Mouse (Mus musculus) liver, embryonic 13.5 days (tissue): ENCODE data around the gene Usp47. TPM values are rescaled to one million over a fixed set of nuclear protein-coding genes. Genes with fewer than 3 reads are reported as not detected.

Experiments used
- ATAC-seq: fragments of 200-750 bp; cut with Nextera tagmentation; 2 replicates; pipeline ENCODE4 v1.8.0; 2017; ENCODE audit warnings: low read depth, mild to moderate bottlenecking, moderate number of reproducible peaks, moderate library complexity
- DNase-seq: peaks from one replicate; pipeline ENCODE4 v3.0.0; 2022
- H3K27ac ChIP-seq: fragments of 300-500 bp; sonication (generic); 2 replicates; pipeline ENCODE4 v1.5.1; 2015; ENCODE audit warnings: moderate library complexity, mild to moderate bottlenecking, inconsistent platforms
- H3K27me3 ChIP-seq: fragments of 300-500 bp; sonication (generic); 2 replicates; pipeline ENCODE4 v1.6.1; 2015; ENCODE audit warnings: mild to moderate bottlenecking, inconsistent platforms
- H3K36me3 ChIP-seq: fragments of 300-500 bp; sonication (generic); 2 replicates; pipeline ENCODE4 v1.6.1; 2015; ENCODE audit warnings: mild to moderate bottlenecking, inconsistent platforms
- H3K4me1 ChIP-seq: fragments of 300-500 bp; sonication (generic); replicated peaks from 2 replicates; pipeline ENCODE4 v1.6.1; 2015; ENCODE audit warnings: inconsistent platforms
- H3K4me2 ChIP-seq: fragments of 300-500 bp; sonication (generic); 2 replicates; pipeline ENCODE4 v1.6.1; 2015; ENCODE audit warnings: inconsistent platforms, mild to moderate bottlenecking, moderate library complexity
- H3K4me3 ChIP-seq: fragments of 300-500 bp; sonication (generic); replicated peaks from 2 replicates; pipeline ENCODE4 v1.5.1; 2015; ENCODE audit warnings: mild to moderate bottlenecking, inconsistent platforms
- H3K9ac ChIP-seq: fragments of 300-500 bp; sonication (generic); 2 replicates; pipeline ENCODE4 v1.6.1; 2015; ENCODE audit warnings: mild to moderate bottlenecking, inconsistent platforms
- H3K9me3 ChIP-seq: fragments of 300-500 bp; sonication (generic); replicated peaks from 2 replicates; pipeline ENCODE4 v1.6.1; 2016; ENCODE audit warnings: inconsistent platforms
- WGBS: fragments of 180-500 bp; shearing (Covaris S2); methylation state at CpG from one replicate; pipeline ENCODE4 v1.1.7; 2015; ENCODE audit not compliant: insufficient replicate concordance; 5-methylcytosine and 5-hydroxymethylcytosine counted together
- polyA plus RNA-seq: library from polyadenylated mRNA; unstranded; fragments of >200 nt; fragmentation: Nextera tagmentation; extraction: Ambion mirVana; gene quantifications from 2 replicates; pipeline ENCODE4 v1.2.1, GENCODE M21; 2015

Usp47 gene
- polyA plus RNA-seq, 1 experiment from 2014 or later = 20.4 TPM

DNA sequence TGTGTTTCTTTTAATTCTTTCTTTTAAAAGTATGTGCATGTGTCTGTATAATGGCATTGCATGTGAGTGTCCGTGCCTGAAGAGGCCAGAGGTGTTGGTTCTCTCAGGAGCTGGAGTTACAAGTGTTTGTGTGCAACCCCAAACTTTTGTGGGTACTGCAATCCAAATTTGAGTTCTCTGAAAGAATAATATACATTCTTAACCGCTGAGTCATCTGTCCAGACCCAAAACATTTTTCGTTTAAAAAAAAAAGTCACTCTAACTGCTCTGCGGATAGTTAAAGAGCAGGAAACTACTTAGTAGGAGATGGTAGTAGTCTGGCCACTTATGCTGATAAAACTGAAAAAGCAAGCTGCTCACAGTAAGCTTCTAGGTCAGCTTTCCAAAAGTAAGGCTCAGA, 12.3 kb upstream of the Usp47 start:
- H3K36me3 ChIP-seq = no peaks in the 10 kb centered on the region
- H3K9me3 ChIP-seq = no peaks in the 10 kb centered on the region
- DNase-seq = no peak
- ATAC-seq = no peak
- no peak overlapping the region for H3K4me3 ChIP-seq
- no peak overlapping the region for H3K27ac ChIP-seq
- no peak overlapping the region for H3K9ac ChIP-seq
- H3K4me2 ChIP-seq = no peak overlapping the region
- H3K27me3 ChIP-seq = no peaks in the 10 kb centered on the region
- H3K4me1 ChIP-seq = no peaks in the 10 kb centered on the region
- 54% methylated on average over 4 of the region's 4 CpGs for WGBS

DNA sequence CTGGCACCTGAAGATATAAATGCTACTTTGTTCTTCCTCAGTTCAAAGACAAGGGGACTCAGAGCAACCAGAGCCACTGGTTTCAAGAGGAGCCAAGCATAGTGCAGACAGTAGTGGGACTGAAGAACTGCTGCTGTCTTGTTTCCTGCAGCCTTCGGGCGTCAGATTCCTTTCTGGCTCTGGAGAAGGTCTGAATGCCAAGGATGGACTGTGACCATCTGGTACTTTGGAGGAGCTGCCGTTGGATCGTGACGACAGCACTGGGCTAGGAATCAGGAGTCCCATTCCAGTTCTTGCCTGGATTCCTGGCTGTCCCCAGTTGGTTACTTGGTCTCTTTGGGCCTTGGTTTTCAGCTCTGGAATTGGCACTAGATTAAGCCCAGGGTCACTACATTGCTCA, 11.2 kb upstream of the Usp47 start:
- 51% methylated on average over 5 of the region's 5 CpGs for WGBS
- Histone ChIP-seq H3K4me3 (no peak overlapping the region), H3K36me3 (no peaks in the 10 kb centered on the region), H3K27ac (no peak overlapping the region), H3K4me2 (no peak overlapping the region), H3K9me3 (no peaks in the 10 kb centered on the region), H3K4me1 (no peaks in the 10 kb centered on the region), H3K9ac (no peak overlapping the region), H3K27me3 (no peaks in the 10 kb centered on the region)
- DNase-seq = no peak
- no peak for ATAC-seq

DNA sequence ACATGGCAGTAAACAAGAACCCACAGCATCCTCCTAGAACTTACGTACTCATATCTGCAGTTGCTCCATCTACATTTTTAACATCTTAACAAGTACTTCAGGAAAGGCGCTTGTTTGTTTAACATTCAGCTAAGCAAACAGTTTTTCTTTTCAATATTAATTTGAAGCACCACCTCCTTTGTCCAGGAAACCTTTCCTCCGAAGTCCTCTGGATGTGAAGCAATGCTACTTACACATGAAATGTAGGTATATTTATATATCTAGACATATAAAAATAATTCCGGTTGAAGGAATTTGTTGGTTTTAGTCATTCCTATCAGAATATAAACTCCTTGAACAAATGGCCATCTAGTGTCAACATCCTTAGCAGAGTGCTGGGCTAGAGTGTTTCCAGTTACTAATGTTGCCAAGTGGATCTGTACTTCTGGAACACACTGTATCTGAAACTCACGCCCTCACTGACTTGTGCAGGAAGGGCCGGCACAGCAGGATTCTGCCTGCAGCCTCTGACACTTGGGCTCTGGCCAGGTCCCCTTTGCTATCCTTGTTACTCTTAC, 10.6 kb upstream of the Usp47 start:
- H3K4me1 ChIP-seq = no peaks in the 10 kb centered on the region
- 70% methylated on average over 6 of the region's 6 CpGs for WGBS
- H3K9ac ChIP-seq = no peak overlapping the region
- H3K27ac ChIP-seq = no peak overlapping the region
- ATAC-seq (no peak), DNase-seq (no peak)
- H3K36me3 ChIP-seq = no peaks in the 10 kb centered on the region
- no peak overlapping the region for H3K4me2 ChIP-seq
- no peak overlapping the region for H3K4me3 ChIP-seq
- H3K9me3 ChIP-seq = no peaks in the 10 kb centered on the region
- no peaks in the 10 kb centered on the region for H3K27me3 ChIP-seq

DNA sequence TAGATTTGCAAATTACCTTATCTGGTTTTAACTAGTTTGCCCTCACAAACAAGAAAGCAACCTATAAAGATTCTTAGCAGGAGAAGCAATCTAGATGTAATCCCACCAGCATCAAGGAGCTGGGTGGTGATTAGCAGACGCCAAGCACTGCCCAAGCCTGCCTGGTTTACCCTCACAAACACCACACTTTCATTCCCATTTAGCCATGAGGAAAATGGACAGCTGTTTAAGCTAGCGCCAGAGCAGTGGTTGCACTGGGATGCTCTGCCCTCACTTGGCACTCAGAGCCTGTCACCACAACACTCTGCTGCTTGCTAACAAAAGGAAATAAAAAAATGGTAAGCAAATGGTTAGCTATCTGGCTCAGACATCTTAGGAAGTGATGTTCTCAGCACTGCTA, 9.2 kb upstream of the Usp47 start:
- no peak for ATAC-seq
- no peak for DNase-seq
- Histone ChIP-seq H3K4me2 (no peak overlapping the region), H3K27ac (no peak overlapping the region), H3K27me3 (no peaks in the 10 kb centered on the region), H3K9me3 (no peaks in the 10 kb centered on the region), H3K36me3 (no peaks in the 10 kb centered on the region), H3K4me1 (no peaks in the 10 kb centered on the region), H3K9ac (no peak overlapping the region), H3K4me3 (no peak overlapping the region)
- WGBS = 56% methylated on average over 2 of the region's 2 CpGs

DNA sequence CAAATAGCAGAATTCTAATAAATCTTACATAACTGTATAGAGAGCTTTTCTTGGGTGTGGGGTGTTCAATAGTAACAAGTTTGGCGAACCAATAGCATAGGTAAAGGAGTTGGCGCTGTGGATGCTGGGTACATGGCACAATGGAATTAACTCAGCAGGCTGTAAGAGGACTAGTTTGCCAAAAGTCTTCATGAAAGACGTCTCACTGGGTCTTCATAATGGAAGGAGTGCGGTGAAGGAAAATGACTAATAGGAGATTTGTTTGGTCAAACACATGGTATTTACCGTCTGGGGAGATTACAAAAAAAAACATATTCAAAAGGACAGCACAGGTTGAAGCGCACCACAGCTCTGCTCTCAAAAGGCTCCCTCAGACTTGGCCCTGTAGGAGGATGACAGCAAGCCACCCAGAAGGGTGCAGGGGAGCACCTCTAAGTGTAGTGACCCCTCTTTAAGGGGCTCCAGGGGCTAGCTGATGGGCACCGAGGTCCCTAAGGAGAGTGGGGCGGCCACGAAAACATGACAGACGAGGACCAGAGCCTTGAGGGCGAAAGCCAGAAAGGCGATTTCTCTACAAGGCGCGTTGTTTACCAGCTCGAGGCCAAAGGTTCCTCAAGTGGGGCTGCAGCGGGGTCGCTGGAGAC, 676 bp upstream of the Usp47 start:
- Histone ChIP-seq H3K36me3 (no peaks in the 10 kb centered on the region), H3K27ac (peak overlapping the region; percentile 93), H3K9me3 (no peaks in the 10 kb centered on the region), H3K9ac (peak overlapping the region; percentile 98), H3K4me2 (peak overlapping the region; percentile 91), H3K4me1 (peaks cover 35% of the 10 kb centered on the region), H3K4me3 (peak overlapping the region; percentile 95), H3K27me3 (no peaks in the 10 kb centered on the region)
- DNase-seq = no peak
- peak; percentile 27 for ATAC-seq
- 24% methylated on average over 17 of the region's 17 CpGs for whole genome bisulfite sequencing

DNA sequence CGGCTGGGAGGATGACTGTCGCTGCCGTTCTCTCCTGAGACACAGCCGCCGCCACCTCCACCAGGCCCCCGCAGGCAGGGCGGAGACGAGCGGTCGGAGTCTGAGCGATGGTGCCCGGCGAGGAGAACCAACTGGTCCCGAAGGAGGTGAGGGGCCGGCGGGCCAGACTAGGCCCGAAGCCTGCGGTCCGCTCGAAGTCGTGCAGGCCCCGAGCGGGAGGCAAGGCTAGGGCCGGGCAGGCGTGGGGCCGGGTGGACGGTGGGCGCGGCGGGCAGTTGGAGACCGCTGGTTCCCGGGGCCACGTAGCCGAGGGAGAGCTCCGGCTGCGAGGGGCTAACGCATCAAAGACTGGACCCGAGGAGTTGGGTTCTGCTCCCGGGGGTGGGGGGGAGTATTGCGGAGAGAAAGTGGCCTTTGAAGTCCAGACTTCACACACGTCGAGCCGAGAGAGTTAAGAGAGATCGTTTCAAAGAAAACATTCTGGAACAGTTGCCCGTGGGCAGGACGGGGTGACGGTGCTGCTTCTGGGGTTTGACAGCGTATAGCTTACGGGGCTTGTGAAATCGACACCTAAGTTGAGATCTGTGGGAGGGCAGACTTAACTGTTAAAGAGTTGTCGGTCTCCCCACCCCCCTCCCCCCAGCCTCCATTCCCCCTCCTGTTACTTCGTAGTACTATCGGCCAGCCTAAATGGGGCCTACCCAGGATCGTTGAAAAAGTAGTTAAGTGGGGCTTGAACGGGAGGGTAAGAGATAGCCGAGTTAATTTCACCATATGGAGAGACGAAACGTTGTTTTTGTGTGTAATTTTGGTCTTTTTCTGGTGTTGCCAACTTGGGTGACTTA, 519 bp downstream of the Usp47 start:
- WGBS = under 1% methylated on average over 58 of the region's 58 CpGs
- no peaks in the 10 kb centered on the region for H3K36me3 ChIP-seq
- ATAC-seq (peak; percentile 83), DNase-seq (peak; percentile 54)
- peak overlapping the region; percentile 91 for H3K4me2 ChIP-seq
- H3K4me3 ChIP-seq = peak overlapping the region; percentile 95
- no peaks in the 10 kb centered on the region for H3K9me3 ChIP-seq
- H3K4me1 ChIP-seq = peaks cover 42% of the 10 kb centered on the region
- no peaks in the 10 kb centered on the region for H3K27me3 ChIP-seq
- peak overlapping the region; percentile 93 for H3K27ac ChIP-seq
- H3K9ac ChIP-seq = peak overlapping the region; percentile 98

DNA sequence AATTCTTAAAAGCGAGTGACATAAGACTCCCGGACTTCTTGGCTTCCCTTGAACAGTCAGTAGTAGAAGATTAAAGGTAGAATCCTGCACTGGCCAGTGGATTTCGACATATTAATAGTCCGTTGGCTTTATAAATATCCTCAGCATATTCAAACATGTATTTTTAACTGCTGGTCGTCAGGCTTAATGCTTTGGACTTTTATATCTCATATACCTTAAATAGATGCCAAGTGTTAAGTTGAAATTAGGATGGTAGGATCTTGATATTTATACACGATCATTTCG, 1.1 kb downstream of the Usp47 start:
- Histone ChIP-seq H3K9ac (peak overlapping the region; percentile 98), H3K27me3 (no peaks in the 10 kb centered on the region), H3K36me3 (no peaks in the 10 kb centered on the region), H3K27ac (peak overlapping the region; percentile 93), H3K4me1 (peaks cover 48% of the 10 kb centered on the region), H3K4me2 (peak overlapping the region; percentile 91), H3K4me3 (peak overlapping the region; percentile 95), H3K9me3 (no peaks in the 10 kb centered on the region)
- 11% methylated on average over 7 of the region's 7 CpGs for WGBS
- ATAC-seq (no peak), DNase-seq (no peak)

DNA sequence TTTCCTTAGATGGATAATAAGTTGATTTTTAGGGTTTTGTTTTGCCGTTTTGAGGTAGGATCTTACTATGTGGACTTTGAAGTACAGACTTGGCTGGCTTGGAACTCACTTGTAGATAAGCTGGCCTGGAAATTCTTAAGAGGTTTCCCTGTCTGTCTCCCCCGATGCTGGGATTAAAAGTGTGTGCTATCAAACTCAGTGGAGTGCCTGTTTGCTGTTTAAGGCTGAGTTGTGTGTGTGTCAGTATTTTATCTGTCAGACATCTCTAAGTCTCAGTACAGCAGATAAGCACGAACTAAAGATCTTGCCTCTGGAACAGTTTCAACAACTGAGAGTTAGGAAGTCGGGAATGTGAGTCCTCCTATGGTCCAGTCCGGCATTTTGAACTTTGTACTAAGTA, 1.6 kb downstream of the Usp47 start:
- DNase-seq (no peak), ATAC-seq (no peak)
- no peaks in the 10 kb centered on the region for H3K27me3 ChIP-seq
- H3K4me3 ChIP-seq = peak overlapping the region; percentile 95
- peak overlapping the region; percentile 91 for H3K4me2 ChIP-seq
- H3K4me1 ChIP-seq = peaks cover 52% of the 10 kb centered on the region
- H3K9ac ChIP-seq = peak overlapping the region; percentile 98
- 8% methylated on average over 5 of the region's 5 CpGs for WGBS
- no peaks in the 10 kb centered on the region for H3K36me3 ChIP-seq
- H3K27ac ChIP-seq = no peak overlapping the region
- H3K9me3 ChIP-seq = no peaks in the 10 kb centered on the region

DNA sequence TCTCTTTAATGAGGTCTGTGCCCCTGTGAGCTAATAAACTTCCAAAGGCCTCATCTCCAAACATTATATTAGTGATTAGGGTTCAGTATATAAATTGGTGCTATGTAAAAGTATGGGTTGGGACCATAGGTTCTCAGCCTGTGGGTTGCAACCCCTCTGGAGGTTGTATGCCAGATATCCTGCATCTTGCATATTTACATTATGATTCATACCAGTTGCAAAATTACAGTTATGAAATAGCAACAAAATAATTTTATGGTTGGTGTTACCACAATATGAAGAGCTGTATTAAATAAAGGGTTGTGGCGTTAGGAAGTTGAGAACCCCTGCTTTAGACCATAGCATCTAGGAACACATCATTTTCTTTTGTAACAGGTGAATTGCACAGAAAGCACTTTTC, 7.3 kb downstream of the Usp47 start:
- H3K27me3 ChIP-seq = no peaks in the 10 kb centered on the region
- 83% methylated on average over 1 of the region's 1 CpGs for WGBS
- DNase-seq (no peak), ATAC-seq (no peak)
- no peak overlapping the region for H3K4me2 ChIP-seq
- peaks cover 42% of the 10 kb centered on the region for H3K4me1 ChIP-seq
- H3K9ac ChIP-seq = no peak overlapping the region
- no peaks in the 10 kb centered on the region for H3K36me3 ChIP-seq
- no peaks in the 10 kb centered on the region for H3K9me3 ChIP-seq
- no peak overlapping the region for H3K4me3 ChIP-seq
- H3K27ac ChIP-seq = no peak overlapping the region

DNA sequence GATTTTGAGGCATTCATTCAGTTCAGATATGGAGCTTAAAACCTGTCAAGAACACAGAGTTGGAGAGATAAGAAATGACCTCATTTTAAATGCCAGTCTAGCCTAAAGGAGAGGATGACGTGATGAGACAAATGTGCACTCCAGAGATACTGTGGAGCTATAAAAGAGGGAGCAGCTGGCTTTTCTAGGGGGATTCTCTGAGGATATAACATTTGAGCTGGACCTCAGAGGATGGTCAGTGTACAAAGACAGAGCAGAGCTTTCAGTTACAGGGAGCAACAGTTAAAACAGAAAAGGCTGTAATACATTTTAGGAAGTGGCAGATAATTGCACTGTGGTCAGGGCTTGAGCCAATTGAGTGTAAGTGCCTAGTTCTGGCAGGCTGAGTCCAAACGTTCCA, 12.5 kb downstream of the Usp47 start:
- WGBS = 3% methylated on average over 2 of the region's 2 CpGs
- Histone ChIP-seq H3K4me1 (peaks cover 25% of the 10 kb centered on the region), H3K4me2 (0 out of 2 replicates have a peak overlapping the region, but pooled peaks have one; percentile 6), H3K27ac (no peak overlapping the region), H3K9me3 (no peaks in the 10 kb centered on the region), H3K27me3 (no peaks in the 10 kb centered on the region), H3K36me3 (no peaks in the 10 kb centered on the region), H3K4me3 (no peak overlapping the region), H3K9ac (no peak overlapping the region)
- peak; percentile 73 for ATAC-seq
- no peak for DNase-seq

DNA sequence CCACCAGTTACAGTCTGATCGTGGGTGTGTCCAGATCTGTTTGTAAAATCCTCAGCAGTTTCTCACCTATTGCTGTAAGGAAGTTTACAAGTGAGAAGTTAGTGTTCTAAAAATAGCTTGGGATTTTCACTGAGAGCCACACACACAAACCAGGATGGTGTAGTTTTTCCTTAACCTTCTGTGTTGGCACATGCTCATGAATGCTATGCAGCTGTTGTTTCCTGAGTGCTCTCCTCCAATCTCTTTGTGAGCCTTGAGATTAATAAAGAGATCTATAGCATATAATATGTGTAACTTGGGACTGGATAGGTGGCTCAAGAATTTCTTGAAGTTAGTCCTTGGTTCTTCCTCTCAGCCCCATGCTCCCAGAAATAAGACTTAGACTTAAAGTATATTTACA, 13.3 kb downstream of the Usp47 start:
- 47% methylated on average over 1 of the region's 1 CpGs for WGBS
- Histone ChIP-seq H3K4me2 (no peak overlapping the region), H3K27ac (no peak overlapping the region), H3K4me1 (peaks cover 25% of the 10 kb centered on the region), H3K4me3 (no peak overlapping the region), H3K27me3 (no peaks in the 10 kb centered on the region), H3K9ac (no peak overlapping the region), H3K36me3 (no peaks in the 10 kb centered on the region), H3K9me3 (no peaks in the 10 kb centered on the region)
- no peak for DNase-seq
- no peak for ATAC-seq

DNA sequence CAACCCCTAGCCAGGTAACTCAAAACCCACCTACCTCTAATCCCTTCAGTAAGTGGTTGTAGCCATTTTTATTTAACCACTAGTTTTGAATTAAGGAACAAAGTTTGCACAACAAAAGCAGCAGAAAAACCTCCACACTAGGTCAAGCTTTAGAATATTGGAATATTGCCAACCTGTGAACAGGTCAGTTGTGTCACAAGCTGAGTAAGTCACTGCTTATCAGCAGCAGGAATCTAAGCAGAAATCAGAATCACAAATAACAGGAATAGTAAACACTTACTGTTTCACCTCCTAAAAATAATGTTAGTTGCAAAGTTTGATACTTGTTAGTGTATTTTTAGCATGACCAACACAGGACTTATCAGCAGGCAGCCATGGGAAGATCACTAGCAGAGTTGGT, 17.0 kb downstream of the Usp47 start:
- H3K4me2 ChIP-seq = no peak overlapping the region
- no peaks in the 10 kb centered on the region for H3K36me3 ChIP-seq
- H3K9ac ChIP-seq = no peak overlapping the region
- H3K9me3 ChIP-seq = no peaks in the 10 kb centered on the region
- H3K27me3 ChIP-seq = no peaks in the 10 kb centered on the region
- DNase-seq = no peak
- H3K27ac ChIP-seq = no peak overlapping the region
- H3K4me3 ChIP-seq = no peak overlapping the region
- no peak for ATAC-seq
- peaks cover 29% of the 10 kb centered on the region for H3K4me1 ChIP-seq
